Mouse (Mus musculus) c-Kit-positive CD71-positive TER-119-negative erythroid progenitor cells, embryonic 14.5 days (primary cell): ENCODE results near the gene Letm1.

Experiments
- DNase-seq: peaks from one replicate; pipeline ENCODE4 v3.0.0-alpha.2; 2013; ENCODE audit warnings: low read depth

Letm1 gene

DNA sequence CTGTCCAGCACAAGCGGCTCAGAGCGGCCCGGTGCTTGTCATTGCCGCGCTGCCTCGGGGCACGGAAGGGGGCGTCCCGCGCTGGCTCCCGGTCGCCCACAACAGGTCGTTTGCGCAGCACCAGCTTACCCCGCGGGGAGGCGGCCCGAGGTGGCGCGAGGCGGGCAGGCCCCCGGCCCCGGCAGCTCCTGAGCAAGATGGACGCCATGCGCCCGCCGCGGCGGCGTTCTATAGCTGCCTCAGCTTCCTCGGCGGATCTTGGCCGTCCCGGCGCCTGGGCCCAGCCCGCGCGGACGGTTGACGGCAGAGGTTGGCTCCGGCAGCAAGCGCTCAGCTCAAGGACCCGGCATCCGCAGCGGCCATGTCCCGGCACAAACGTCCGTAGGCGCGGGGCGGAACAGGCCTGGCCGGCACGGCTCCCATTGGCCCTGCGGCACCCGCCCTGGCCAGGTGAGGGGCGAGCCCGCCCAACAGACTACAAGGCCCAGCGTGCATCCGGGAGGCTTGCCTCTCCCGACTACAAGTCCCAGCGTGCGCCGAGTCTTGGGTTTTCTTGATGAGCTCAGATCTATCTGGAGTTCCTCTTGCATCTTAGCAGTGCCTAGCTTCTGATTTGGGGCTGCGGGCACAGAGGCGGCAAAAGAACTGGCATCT lies at the start of gene Letm1:
Gene Letm1 (minus strand): TSS at position 473 of the 654 bp plus-strand sequence.
- peak; percentile 90 for DNase-seq

- no peak for DNase-seq
Observed at GRCm38 (mm10) chr5:33830832-33831231, 48.2 kb upstream of the Letm1 start.

- no peak for DNase-seq
Observed at GRCm38 (mm10) chr5:33829958-33830357, 47.3 kb upstream of the Letm1 start.

DNA sequence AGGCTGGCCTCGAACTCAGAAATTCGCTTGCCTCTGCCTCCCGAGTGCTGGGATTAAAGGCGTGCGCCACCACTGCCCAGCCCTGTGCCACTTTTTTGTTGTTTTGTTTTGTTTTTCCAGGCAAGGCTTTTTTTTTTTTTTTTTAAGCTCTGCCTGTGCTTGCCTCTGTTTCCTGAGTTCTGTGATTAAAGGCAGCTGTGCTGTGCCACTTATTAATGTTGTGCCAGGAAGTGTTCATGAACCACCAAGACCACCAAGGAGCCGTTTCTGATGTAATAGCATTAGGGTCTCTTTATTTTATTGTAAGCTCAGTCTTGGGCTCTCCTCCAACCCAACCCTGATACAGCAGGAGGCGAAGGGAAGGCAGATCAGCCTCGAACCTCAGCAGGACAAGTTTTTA lies 45.5 kb upstream of the Letm1 start:
- DNase-seq, result no peak

DNA sequence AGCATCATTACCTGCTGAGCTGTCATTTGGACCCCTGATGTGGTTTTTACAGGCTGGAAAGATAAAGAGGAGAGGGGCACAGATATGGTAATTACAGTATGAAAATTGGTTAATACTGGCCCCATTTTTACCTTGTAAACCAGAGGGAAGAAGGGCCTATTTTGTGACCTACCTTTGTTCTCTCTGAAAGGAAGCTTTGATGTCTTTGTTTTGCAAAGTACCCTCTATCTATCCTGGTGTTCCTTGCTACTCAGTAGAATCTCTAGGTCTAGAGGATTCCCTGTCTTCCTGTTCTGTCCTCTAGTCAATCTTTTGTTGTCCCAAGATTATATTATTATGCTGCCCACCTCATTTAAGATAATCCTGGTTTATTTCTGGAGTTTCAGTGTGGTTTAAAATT lies 43.4 kb upstream of the Letm1 start:
- no peak for DNase-seq

GRCm38 (mm10) chr5:33822456-33822855 lies 39.8 kb upstream of the Letm1 start:
- DNase-seq, result no peak

- no peak for DNase-seq
Observed at GRCm38 (mm10) chr5:33821901-33822427, 39.3 kb upstream of the Letm1 start.

DNA sequence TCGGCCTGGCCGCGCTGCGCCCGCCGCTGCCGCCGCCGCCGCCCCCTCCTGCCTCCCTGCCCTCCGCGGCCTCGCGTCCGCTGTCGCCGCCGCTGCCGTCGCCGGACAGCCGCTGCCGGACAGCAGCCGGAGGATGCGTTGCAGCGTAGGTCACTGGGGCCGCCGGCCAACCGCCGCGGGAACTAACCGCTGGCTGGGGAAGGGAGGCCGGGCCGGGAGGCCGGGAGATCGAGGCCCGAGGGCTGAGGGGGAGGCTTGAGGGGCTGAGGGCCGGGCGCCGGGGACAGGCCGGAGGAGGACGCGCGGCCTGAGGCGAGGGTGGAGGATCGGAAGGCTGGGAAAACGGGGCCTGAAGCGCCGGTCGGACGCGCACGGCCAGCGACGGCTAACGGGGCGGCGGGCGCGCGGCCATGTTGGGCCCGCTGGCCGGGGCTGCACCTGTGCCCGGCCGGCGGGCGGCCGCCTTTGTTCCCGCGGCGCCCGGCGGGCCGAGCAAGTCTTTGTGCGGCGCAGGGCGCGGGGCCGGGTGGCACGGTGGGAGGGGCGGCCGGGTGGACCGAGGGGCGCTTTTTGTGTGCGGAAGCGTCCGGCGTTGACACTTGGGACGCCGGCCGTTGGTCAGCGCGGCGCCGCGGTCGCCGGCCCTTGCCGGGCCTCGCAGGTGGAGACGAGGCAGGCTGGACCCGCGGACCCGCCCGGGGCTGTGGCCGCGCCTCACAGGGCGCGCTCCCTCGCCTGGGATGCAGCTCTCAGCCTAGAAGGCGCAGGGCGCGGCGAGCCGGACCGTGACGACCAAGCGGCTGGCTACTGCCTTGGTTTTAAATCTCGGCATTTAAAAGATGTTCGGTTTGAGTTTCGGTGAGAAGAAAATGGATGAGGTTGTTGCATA lies 38.4 kb upstream of the Letm1 start:
- DNase-seq, result no peak

DNA sequence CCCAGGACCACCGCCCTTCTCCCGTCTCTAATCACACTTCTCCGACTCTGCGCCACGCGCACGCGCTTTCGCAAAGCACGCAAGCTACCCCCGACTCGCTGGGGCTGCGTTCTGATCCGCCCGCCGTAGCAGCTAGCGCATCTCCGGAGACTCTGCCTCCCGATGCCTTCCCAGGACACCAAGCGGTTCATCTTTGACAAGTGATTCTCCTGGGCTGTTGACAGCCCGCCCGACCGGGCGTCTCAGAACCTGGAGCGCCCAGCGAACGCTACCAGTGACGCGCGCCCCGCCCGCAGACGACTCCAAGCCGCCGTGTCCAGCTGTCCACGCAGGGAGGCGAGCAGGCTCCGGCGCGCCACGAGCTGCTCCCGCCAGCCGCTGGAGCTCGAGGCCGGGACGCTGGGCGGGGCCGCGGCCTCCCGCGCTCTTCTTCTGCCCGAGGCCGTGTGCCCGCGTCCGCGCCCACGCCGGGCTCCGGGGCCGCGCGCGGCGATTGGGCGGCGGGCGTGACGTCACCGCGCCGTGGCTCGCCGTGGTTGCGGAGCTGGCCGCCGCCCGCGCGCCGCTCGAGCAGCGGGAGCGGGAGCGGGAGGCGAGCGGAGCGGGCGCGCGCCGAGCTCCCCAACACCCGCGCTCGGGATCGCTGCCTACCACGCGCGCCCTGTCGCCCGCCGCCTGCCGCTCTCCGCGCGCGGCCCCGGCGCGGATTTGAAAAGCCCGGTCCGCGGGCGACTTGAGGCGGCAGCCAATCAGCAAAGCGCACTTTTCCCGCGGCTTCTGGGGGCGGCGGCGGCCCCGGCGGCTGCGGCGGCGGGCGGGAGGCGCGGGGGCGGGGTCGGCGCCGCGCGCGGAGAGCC lies 37.5 kb upstream of the Letm1 start, which contains the start of gene Nsd2:
Gene Nsd2 (plus strand): TSS at position 850 of the 857 bp plus-strand sequence.
- peak; percentile 66 for DNase-seq

DNA sequence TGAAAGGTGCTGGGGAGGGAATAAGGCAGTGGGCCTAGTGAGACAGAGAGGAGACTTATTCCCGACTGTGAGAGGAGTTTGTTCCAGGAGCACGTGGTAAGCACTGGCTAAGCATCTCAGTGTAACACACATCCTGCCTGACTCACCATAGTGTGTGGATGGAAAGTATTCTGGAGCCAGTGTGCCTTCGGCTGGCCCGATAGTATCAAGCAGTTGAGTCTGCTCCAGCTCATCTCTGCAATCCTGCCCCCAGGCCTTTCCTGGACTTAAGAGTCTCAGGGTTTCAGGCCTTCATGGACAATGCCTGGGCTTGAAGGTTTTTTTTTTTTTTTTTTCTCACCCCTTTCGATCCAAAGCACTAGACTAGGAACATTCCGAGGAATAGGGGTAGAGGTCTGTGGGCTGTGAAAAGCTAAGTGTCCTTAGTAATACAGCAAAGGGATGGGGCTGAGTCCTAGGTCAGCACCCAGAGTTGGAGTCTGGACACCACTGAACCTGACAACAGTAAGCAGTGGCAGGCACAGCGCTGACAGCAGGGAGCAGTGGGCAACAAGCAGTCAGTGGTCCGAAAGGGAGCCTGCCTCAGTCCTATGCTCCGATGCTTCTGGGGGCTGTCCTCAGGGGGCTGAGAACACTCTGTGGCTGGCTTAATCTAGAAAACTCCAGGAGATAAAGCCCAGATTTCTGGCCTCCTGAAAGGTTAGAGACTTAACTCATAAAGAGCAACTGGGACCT lies 36.7 kb upstream of the Letm1 start:
- no peak for DNase-seq

- DNase-seq, result no peak
Observed at GRCm38 (mm10) chr5:33818104-33818503, 35.5 kb upstream of the Letm1 start.

DNA sequence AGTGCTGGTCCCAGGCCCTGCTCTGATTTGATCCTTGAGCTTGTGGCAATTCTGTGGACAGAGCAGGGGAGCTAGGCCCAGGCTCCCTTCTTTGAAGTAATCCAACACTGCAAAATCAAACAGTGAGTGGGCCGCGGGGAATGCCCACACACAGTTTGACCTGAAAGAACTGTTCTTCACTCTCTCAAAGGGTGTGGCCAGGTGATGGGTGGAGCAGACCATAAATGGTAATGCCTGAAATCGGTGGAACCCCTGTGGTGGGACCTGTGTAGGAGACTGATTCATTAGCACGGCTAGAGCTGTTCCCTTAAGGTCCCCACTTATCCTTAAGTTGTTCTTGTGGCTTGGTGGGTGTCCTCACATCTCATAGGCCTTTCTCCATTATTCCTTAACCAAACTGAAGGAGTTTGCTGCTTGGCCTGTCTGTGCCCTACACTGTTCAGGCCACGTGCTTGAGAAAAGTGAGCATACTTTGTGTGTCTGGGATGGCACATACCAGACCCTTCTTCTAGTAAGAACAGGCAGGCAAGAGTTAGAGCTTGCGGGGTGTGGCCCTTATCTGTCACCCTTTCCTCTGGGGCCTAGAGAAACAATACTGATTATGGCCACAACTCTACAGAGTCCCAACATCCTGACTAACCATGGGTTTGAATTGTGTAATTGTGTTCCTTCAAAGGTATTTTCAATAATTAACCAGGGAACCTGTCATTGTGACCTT lies 33.5 kb upstream of the Letm1 start:
- no peak for DNase-seq

- DNase-seq, result no peak
Observed at GRCm38 (mm10) chr5:33811519-33811918, 28.9 kb upstream of the Letm1 start.

- DNase-seq, result no peak
Observed at GRCm38 (mm10) chr5:33803337-33803736, 20.7 kb upstream of the Letm1 start.

DNA sequence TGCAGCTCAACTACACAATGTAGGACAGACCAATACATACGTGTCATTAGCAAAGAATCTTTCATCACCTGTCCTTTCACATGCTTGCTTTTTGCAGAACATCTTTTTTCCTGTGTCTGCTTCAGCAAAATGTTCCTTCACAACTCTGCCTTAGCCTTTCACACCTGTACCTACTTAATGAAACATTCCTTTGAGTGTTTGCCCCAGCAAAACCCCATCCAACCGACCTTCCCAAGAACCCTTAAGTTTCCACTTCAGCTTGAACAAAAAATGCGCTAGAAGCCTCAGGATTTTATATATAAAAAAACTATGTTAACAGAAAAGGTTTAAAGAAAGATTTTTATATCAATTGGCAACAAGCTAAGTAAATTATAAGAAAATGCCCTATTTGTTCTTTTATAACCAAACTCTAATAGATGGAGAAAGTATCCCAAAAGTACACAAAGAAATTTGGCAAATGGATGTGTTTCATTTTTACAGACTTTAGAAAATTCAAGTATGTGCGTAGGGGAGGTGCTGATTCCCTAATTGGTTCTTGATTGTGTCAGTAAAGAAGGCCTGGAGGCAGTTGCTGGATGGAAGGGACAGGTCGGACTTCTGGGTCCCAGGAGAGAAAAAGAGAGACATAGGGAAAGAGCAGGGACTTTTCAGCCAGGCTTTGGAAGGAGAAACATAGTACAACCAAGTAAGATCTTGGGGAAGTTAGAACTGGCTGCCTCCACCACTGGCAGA lies 9.5 kb upstream of the Letm1 start:
- no peak for DNase-seq

GRCm38 (mm10) chr5:33782999-33783390 lies 378 bp upstream of the Letm1 start:
- DNase-seq, result no peak

GRCm38 (mm10) chr5:33781964-33782344 lies 663 bp downstream of the Letm1 start:
- DNase-seq, result peak; percentile 29

- no peak for DNase-seq
Observed at GRCm38 (mm10) chr5:33777195-33777594, 5.4 kb downstream of the Letm1 start.

DNA sequence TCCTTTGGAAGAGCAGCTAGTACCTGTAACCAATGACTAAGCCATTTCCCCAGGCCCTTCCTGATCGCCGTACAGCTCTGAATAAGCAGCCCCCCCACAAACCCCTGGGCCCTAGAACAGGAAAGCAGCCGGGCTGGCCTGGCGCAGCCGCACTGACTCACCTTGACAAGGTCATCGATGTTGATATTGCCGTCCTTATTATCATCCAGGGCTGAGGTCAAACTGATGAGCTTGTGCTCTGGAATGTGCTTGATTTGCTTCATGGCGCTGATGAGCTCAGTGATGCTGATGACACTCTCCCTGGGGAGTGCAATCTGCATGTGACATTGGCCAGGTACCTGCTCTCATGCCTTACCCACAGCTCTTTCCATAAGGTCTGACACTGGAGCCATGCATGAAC lies 39.1 kb downstream of the Letm1 start:
- DNase-seq, result no peak

GRCm38 (mm10) chr5:33740548-33740947 lies 42.1 kb downstream of the Letm1 start:
- DNase-seq, result no peak
